Mouse (Mus musculus): Measurements from ENCODE around the gene Tmem95. TPM values are rescaled to one million over a fixed set of nuclear protein-coding genes. Genes with fewer than 3 reads are reported as not detected.

Gene Tmem95
- polyA plus RNA-seq, 1 experiment from 2014 or later: not detected

DNA sequence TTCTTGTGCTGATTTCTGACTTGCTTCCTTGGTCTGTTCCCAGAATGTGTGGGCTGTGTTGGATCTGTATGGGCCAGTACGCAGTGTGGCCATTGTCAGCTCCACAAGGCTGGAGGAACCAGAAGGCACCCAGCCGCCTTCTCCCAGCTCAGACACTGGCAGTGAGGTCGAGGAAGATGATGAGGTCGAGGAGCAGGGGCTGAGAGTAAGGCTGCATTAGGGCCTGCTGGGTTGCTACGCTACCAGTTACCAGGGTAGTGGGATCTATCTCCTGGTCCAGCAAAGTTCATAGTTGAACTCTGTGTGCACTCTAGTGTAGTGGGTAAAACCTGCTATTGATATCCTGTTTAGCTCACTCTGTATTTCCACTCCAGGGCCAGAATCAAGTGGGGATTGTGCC is 31.4 kb upstream of the Tmem95 start:
- H3K9ac ChIP-seq: no peak overlapping the region
- 89% methylated on average over 5 of the region's 5 CpGs for WGBS

DNA sequence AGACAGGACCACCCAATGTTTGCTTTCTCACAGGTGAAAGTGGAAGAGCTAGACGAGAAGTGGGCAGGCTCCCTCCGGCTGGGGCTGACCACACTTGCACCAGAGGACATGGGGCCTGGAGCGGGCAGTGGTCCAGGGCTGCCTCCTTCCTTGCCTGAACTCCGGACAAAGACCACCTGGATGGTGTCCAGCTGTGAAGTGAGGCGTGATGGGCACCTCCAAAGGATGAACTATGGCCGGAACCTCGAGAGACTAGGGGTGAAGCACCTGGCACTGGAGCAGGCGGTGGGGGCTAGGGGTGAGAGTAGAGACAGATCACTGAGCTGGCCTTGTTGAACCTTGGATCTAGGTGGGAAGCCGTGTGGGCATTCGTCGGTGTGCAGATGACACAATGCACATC is 30.8 kb upstream of the Tmem95 start:
- Histone ChIP-seq H3K4me3 (no peak overlapping the region), H3K9me3 (no peaks in the 10 kb centered on the region), H3K27ac (replicated peaks) (no peak overlapping the region), H3K27me3 (replicated peaks) (no peaks in the 10 kb centered on the region), H3K4me2 (no peak overlapping the region), H3K4me1 (peaks cover 7% of the 10 kb centered on the region), H3K36me3 (peaks cover 99% of the 10 kb centered on the region), H3K9ac (no peak overlapping the region)
- no peak for ATAC-seq (ENCODE audit: extremely low read depth, insufficient number of reproducible peaks, low FRiP score, low TSS enrichment)
- whole genome bisulfite sequencing: 90% methylated on average over 11 of the region's 11 CpGs

More for the DNA sequence above, 31.4 kb upstream of the Tmem95 start:
- peaks cover 7% of the 10 kb centered on the region for H3K4me1 ChIP-seq
- H3K27ac ChIP-seq (replicated peaks): no peak overlapping the region
- H3K9me3 ChIP-seq: no peaks in the 10 kb centered on the region
- H3K4me3 ChIP-seq: no peak overlapping the region
- no peaks in the 10 kb centered on the region for H3K27me3 ChIP-seq (replicated peaks)
- no peak for ATAC-seq (ENCODE audit: extremely low read depth, insufficient number of reproducible peaks, low FRiP score, low TSS enrichment)
- H3K4me2 ChIP-seq: no peak overlapping the region
- H3K36me3 ChIP-seq: peaks cover 93% of the 10 kb centered on the region

DNA sequence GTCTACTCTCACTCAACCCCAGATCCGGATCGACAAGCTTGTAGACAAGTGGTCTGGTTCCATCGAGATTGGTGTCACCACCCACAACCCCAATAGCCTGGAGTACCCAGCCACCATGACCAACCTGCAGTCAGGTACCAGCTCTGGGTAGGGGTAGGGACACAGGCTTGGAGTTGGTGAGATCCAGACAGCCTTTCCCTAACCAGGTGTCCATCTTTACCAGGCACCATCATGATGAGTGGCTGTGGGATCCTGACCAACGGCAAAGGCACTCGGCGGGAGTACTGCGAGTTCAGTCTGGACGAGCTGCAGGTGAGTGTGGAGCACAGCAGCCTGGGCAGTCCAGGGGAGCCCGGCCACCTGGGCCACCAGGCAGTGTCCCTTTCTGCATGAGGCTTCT is 26.5 kb upstream of the Tmem95 start:
- no peak overlapping the region for H3K27ac ChIP-seq (replicated peaks)
- peaks cover 27% of the 10 kb centered on the region for H3K4me1 ChIP-seq

DNA sequence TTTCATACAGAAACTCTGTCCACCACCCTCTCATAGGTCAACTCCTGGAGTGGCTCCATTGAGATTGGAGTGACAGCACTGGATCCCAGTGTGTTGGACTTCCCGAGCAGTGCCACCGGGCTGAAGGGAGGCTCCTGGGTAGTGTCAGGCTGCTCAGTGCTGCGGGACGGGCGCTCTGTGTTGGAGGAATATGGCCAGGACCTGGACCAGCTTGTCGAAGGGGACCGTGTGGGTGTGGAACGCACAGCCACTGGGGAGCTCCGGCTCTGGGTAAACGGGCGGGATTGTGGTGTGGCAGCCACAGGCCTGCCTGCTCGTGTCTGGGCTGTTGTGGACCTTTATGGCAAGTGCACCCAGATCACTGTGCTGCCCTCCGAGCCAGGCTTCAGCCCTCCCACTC is 25.2 kb upstream of the Tmem95 start:
- 77% methylated on average over 13 of the region's 13 CpGs for WGBS
- Histone ChIP-seq H3K27me3 (replicated peaks) (no peaks in the 10 kb centered on the region), H3K4me3 (peak overlapping the region; percentile 92)

More for the DNA sequence above, 26.5 kb upstream of the Tmem95 start:
- ATAC-seq (ENCODE audit: extremely low read depth, insufficient number of reproducible peaks, low FRiP score, low TSS enrichment): no peak
- Histone ChIP-seq H3K9me3 (no peaks in the 10 kb centered on the region), H3K9ac (no peak overlapping the region), H3K4me3 (no peak overlapping the region), H3K27me3 (replicated peaks) (no peaks in the 10 kb centered on the region), H3K4me2 (no peak overlapping the region), H3K36me3 (peaks cover 64% of the 10 kb centered on the region)
- 94% methylated on average over 9 of the region's 9 CpGs for WGBS

DNA sequence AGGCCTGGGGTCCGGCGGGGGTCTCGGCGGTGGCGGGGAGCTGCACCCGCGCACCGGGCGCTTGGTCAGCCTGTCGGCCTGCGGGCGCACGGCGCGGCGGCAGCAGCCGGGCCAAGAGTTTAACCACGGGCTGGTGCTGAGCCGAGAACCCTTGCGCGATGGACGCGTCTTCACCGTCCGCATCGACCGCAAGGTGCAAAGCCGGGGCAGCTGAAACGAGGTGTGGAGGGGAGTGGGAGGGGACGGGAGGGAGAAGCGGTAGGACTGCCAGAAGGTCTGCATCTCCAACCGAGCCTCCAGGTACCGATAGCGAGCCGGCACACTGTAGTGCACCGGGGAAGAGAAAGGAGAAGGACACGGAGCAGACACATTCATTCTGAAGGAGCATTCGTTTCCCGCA is 24.2 kb upstream of the Tmem95 start:
- Histone ChIP-seq H3K27me3 (replicated peaks) (no peaks in the 10 kb centered on the region), H3K27ac (replicated peaks) (peak overlapping the region; percentile 99), H3K4me1 (peaks cover 41% of the 10 kb centered on the region), H3K9ac (peak overlapping the region; percentile 96), H3K4me2 (peak overlapping the region; percentile 88), H3K9me3 (no peaks in the 10 kb centered on the region), H3K36me3 (peaks cover 41% of the 10 kb centered on the region), H3K4me3 (peak overlapping the region; percentile 92)
- ATAC-seq (ENCODE audit: extremely low read depth, insufficient number of reproducible peaks, low FRiP score, low TSS enrichment): no peak
- WGBS: under 1% methylated on average over 39 of the region's 39 CpGs

More for the DNA sequence above, 25.2 kb upstream of the Tmem95 start:
- peaks cover 50% of the 10 kb centered on the region for H3K36me3 ChIP-seq
- peaks cover 40% of the 10 kb centered on the region for H3K4me1 ChIP-seq
- no peak overlapping the region for H3K27ac ChIP-seq (replicated peaks)
- no peak for ATAC-seq (ENCODE audit: extremely low read depth, insufficient number of reproducible peaks, low FRiP score, low TSS enrichment)
- peak overlapping the region; percentile 88 for H3K4me2 ChIP-seq
- no peaks in the 10 kb centered on the region for H3K9me3 ChIP-seq
- peak overlapping the region; percentile 96 for H3K9ac ChIP-seq

DNA sequence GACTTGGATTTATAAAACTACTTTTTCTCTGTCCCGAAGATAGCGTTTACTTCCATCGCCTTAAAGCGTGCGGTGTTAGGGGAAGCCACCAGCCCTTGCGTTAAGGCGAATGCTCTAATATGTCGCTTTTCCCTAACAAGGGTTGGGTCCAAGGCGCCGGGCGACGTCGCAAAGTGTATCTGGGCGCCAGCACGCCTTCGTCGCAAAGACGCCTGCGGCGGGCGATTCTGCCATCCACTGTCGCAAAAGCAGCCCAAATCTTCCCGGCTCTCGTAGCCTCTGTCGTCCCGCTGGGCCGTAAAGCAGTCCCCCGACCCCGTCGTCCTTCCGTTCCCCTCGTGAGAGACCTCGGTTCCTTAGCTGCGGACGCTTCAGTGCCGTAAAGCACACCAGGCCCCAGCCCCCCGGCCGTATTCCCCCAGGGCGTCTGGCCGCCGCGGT is 23.6 kb upstream of the Tmem95 start:
- H3K4me1 ChIP-seq: peaks cover 41% of the 10 kb centered on the region
- no peaks in the 10 kb centered on the region for H3K27me3 ChIP-seq (replicated peaks)
- peak overlapping the region; percentile 88 for H3K4me2 ChIP-seq
- peak overlapping the region; percentile 96 for H3K9ac ChIP-seq
- peak; percentile 73 for ATAC-seq (ENCODE audit: extremely low read depth, insufficient number of reproducible peaks, low FRiP score, low TSS enrichment)
- peaks cover 35% of the 10 kb centered on the region for H3K36me3 ChIP-seq
- WGBS: under 1% methylated on average over 42 of the region's 42 CpGs
- peak overlapping the region; percentile 99 for H3K27ac ChIP-seq (replicated peaks)
- no peaks in the 10 kb centered on the region for H3K9me3 ChIP-seq
- H3K4me3 ChIP-seq: peak overlapping the region; percentile 92

DNA sequence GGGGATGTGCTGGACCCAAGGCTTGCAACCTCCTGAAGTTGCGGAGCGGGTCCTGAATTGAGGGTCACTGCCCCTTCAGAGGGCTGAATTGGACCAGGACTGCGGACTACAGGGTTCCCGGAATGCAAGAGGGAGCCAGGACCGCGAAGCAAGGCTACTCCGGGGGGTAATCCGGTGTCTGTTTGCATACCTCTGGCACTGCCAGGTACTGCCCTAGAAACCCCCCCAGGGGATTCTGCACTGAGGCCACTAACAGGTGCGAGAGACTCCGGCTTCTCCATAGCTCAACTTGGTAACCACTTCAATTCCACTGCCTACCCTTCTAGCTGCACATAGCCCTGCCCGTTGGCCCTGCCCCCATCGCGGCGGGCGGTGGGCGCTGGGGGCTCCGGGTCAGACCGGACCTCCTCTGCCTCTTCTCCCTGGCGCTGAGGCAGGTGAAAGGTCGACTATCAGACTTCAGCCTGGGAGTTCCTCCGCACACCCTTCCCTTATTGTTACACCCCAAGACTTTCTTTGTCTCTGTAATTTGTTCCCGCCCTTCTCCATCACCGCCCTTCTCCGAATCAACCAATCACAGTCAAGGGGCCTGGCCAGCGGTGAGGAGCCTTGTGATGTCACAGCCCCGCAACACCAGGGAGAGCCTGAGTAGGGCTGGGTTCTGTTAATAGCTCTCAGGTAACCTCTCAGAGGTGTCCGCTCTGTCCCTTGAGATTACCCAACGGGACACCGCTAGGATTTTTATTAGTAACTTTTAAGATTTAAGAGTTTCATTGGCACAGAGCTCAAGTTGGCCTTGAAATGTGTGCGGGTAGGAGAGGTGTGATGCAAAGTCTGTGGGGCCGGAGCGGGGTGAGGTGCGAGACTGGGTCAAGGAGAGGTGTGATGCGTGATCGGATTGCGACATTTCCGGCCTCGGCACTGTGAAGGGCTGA is 22.9 kb upstream of the Tmem95 start, which contains the start of the genes 2810408A11Rik and Neurl4:
2810408A11Rik (minus strand) TSS at position 517 of the 935 bp plus-strand sequence.
Neurl4 (plus strand) TSS at position 602 of the 935 bp plus-strand sequence.
- WGBS: under 1% methylated on average over 38 of the region's 38 CpGs
- peak; percentile 80 for ATAC-seq (ENCODE audit: extremely low read depth, insufficient number of reproducible peaks, low FRiP score, low TSS enrichment)
- peak within 1 kb of the TSS; percentile 88 for H3K4me2 ChIP-seq
- H3K4me3 ChIP-seq: peak within 1 kb of the TSS; percentile 92
- H3K36me3 ChIP-seq: peaks cover 28% of the 10 kb centered on the region
- peaks cover 41% of the 10 kb centered on the region for H3K4me1 ChIP-seq
- no peaks in the 10 kb centered on the region for H3K9me3 ChIP-seq
- no peaks in the 10 kb centered on the region for H3K27me3 ChIP-seq (replicated peaks)
- H3K27ac ChIP-seq (replicated peaks): peak within 1 kb of the TSS; percentile 99
- H3K9ac ChIP-seq: peak within 1 kb of the TSS; percentile 96

DNA sequence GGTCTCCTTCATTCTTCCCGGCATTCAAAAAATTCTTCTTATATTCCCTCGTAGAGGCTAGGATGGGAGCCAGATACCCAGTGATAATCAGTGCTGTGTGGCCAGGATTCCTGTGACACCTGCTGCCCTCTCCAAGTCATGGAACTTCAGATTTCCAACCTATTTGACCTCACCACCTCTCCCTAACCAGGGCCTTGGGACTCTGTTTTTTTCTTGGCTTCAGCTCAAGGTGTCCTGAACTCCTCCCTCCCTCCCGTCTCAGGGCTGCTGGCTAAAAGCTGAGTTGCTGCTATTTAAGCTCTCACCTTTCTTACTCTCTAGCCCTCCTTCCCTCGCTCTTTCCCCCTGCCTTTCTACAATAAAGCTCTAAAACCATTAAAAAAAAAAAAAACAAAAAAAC is 22.1 kb upstream of the Tmem95 start:
- H3K9ac ChIP-seq: peak overlapping the region; percentile 96

DNA sequence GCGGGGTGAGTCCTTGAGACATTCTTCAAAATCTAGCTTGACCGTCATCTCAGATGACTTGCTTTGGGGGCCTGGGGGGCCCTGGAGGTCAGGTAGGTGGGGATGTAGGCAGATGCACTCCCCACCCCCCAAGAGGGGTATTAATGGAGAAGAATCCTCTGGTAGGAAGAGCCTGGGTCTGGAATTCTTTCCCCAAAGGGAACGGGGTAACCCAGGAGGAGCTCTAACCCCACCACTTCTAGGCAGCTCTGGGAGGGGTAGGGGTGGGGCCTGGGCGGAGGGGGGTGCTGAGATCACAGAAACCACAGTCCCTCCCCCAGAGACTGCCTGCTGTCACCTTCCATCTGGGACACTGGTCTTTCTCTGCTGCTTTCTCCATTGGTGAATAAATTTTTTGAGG is 17.5 kb upstream of the Tmem95 start, which contains the start of gene Acap1:
Acap1 (minus strand) TSS at position 249 of the 400 bp plus-strand sequence.
- no peaks in the 10 kb centered on the region for H3K9me3 ChIP-seq
- H3K4me3 ChIP-seq: no peak within 1 kb of the TSS
- ATAC-seq (ENCODE audit: extremely low read depth, insufficient number of reproducible peaks, low FRiP score, low TSS enrichment): no peak
- H3K4me1 ChIP-seq: peaks cover 41% of the 10 kb centered on the region
- whole genome bisulfite sequencing: 61% methylated on average over 4 of the region's 4 CpGs
- H3K27me3 ChIP-seq (replicated peaks): no peaks in the 10 kb centered on the region
- H3K27ac ChIP-seq (replicated peaks): no peak within 1 kb of the TSS
- H3K9ac ChIP-seq: no peak within 1 kb of the TSS
- H3K4me2 ChIP-seq: no peak within 1 kb of the TSS
- H3K36me3 ChIP-seq: no peaks in the 10 kb centered on the region

More for the DNA sequence above, 22.1 kb upstream of the Tmem95 start:
- no peaks in the 10 kb centered on the region for H3K27me3 ChIP-seq (replicated peaks)
- peak overlapping the region; percentile 88 for H3K4me2 ChIP-seq
- H3K36me3 ChIP-seq: peaks cover 19% of the 10 kb centered on the region
- ATAC-seq (ENCODE audit: extremely low read depth, insufficient number of reproducible peaks, low FRiP score, low TSS enrichment): no peak
- WGBS: 31% methylated on average over 4 of the region's 4 CpGs
- H3K27ac ChIP-seq (replicated peaks): no peak overlapping the region; the same call in 1 of the 2 replicates
- H3K9me3 ChIP-seq: no peaks in the 10 kb centered on the region
- peak overlapping the region; percentile 92 for H3K4me3 ChIP-seq
- peaks cover 41% of the 10 kb centered on the region for H3K4me1 ChIP-seq

DNA sequence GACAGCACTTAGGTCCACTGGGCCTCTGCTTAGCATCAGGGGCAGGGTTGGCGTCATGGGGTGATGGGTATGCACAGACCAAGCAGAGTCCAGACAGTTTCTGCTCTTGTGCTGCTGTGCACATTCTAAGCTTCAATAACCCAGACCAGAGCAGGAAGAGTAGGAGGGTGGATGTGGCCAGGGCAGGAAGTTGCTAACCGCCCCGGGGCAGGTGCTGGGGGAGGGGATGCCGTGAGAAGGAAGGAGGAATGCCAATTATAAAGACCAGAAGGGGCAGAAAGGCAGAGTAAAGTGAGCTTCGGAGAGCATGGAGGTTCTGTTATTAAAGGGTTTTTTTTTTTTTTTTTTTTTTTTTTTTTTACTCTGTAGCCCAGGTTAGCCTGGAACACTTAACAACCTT is 16.9 kb upstream of the Tmem95 start:
- WGBS: 75% methylated on average over 5 of the region's 5 CpGs
- Histone ChIP-seq H3K27ac (replicated peaks) (no peak overlapping the region), H3K9me3 (no peaks in the 10 kb centered on the region), H3K4me1 (peaks cover 41% of the 10 kb centered on the region), H3K36me3 (no peaks in the 10 kb centered on the region), H3K4me3 (no peak overlapping the region), H3K4me2 (no peak overlapping the region), H3K9ac (no peak overlapping the region), H3K27me3 (replicated peaks) (no peaks in the 10 kb centered on the region; the same call in 1 of the 2 replicates)
- no peak for ATAC-seq (ENCODE audit: extremely low read depth, insufficient number of reproducible peaks, low FRiP score, low TSS enrichment)

DNA sequence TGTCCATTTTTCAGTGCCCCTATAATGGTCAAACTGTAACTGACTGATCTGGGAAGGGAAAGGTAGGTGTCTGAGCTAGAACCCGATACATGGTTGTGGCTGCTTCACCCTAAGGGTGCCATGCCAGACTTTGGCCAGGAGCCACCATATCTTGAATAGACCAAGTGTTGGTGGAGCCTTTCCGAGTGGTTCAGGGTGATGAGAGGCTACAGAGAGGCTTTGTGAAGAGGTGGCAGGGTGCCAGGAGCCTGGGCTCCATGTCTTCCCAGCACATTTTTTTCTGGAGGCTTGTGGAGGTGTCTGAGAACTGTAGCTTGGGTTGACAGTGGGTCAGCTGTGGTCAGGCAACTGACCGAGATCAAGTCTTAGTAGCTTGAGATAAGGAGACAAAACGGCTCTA is 13.7 kb upstream of the Tmem95 start:
- Histone ChIP-seq H3K27me3 (replicated peaks) (peaks cover 6% of the 10 kb centered on the region; the same call in 1 of the 2 replicates), H3K4me3 (no peak overlapping the region), H3K4me1 (peaks cover 36% of the 10 kb centered on the region), H3K4me2 (no peak overlapping the region), H3K36me3 (no peaks in the 10 kb centered on the region), H3K9ac (no peak overlapping the region), H3K27ac (replicated peaks) (0 out of 2 replicates have a peak overlapping the region, but pooled peaks have one; percentile 32), H3K9me3 (no peaks in the 10 kb centered on the region)
- no peak for ATAC-seq (ENCODE audit: extremely low read depth, insufficient number of reproducible peaks, low FRiP score, low TSS enrichment)
- 14% methylated on average over 4 of the region's 4 CpGs for WGBS
